Comparison of ENCODE assay signal across 14 mouse cellular contexts in genomic region chr10:62222777-62223176, GRCm38 (mm10). TPM values are rescaled to one million over a fixed set of nuclear protein-coding genes. Genes with fewer than 3 reads are reported as not detected.
A peak's percentile ranks its signal among the peaks of the same experiment; 100 is the strongest.
DNase-seq lines count a peak whose midpoint lies in the region; ATAC-seq and TF ChIP-seq lines count a peak whose summit lies in the region.
"Had no signal": no experiment of that assay in that cellular context is flagged by ENCODE, and none has a peak within 500 bp of the region (broad histone marks: within the 10 kb centered on the region; RNA-seq: fewer than 3 reads in every experiment).

No protein-coding gene starts in this region.

- peaks cover 22% of the 10 kb centered on the region for H3K4me1 ChIP-seq in kidney, embryonic 16.5 days (ENCODE audit: insufficient read depth, low read length)
- peaks cover 20% of the 10 kb centered on the region for H3K4me1 ChIP-seq in lung, adult 2 months (ENCODE audit: control insufficient read depth, insufficient read depth, low read length)
- H3K4me1 ChIP-seq in neural tube, embryonic 15.5 days = no peaks in the 10 kb centered on the region
- H3K4me1 ChIP-seq: heart, embryonic 12.5 days had no signal

- H3K9me3 ChIP-seq in kidney, embryonic 16.5 days (ENCODE audit: low read length) = no peaks in the 10 kb centered on the region
- no peaks in the 10 kb centered on the region for H3K9me3 ChIP-seq in neural tube, embryonic 15.5 days (replicated peaks)
- H3K9me3 ChIP-seq: embryonic facial prominence, embryonic 12.5 days; forebrain, embryonic 12.5 days; heart, embryonic 12.5 days had no signal

- no peak overlapping the region for H3K4me3 ChIP-seq in kidney, embryonic 16.5 days (ENCODE audit: low read length)
- H3K4me3 ChIP-seq in lung, adult 2 months (replicated peaks; ENCODE audit: extremely low read depth, low read depth, low read length) = no peak overlapping the region
- no peak overlapping the region for H3K4me3 ChIP-seq in neural tube, embryonic 15.5 days (replicated peaks)
- H3K4me3 ChIP-seq: embryonic facial prominence, embryonic 12.5 days; forebrain, embryonic 12.5 days; heart, embryonic 12.5 days had no signal

- H3K27me3 ChIP-seq in kidney, embryonic 16.5 days (ENCODE audit: insufficient read depth, low read length) = no peaks in the 10 kb centered on the region
- H3K27me3 ChIP-seq in neural tube, embryonic 15.5 days (replicated peaks) = no peaks in the 10 kb centered on the region
- H3K27me3 ChIP-seq: embryonic facial prominence, embryonic 12.5 days; forebrain, embryonic 12.5 days; heart, embryonic 12.5 days had no signal

- H3K27ac ChIP-seq in kidney, embryonic 16.5 days (ENCODE audit: low read length) = no peak overlapping the region
- no peak overlapping the region for H3K27ac ChIP-seq in neural tube, embryonic 15.5 days (replicated peaks)
- H3K27ac ChIP-seq: embryonic facial prominence, embryonic 12.5 days; forebrain, embryonic 12.5 days had no signal

- no peaks in the 10 kb centered on the region for H3K36me3 ChIP-seq in kidney, embryonic 16.5 days (ENCODE audit: insufficient read depth, low read length)
- no peaks in the 10 kb centered on the region for H3K36me3 ChIP-seq in neural tube, embryonic 15.5 days
- H3K36me3 ChIP-seq: embryonic facial prominence, embryonic 12.5 days; forebrain, embryonic 12.5 days; heart, embryonic 12.5 days had no signal

- H3K9ac ChIP-seq in kidney, embryonic 16.5 days (replicated peaks; ENCODE audit: low read length) = no peak overlapping the region
- no peak overlapping the region for H3K9ac ChIP-seq in neural tube, embryonic 15.5 days (replicated peaks)
- H3K9ac ChIP-seq: embryonic facial prominence, embryonic 12.5 days; forebrain, embryonic 12.5 days; heart, embryonic 12.5 days had no signal

- ATAC-seq in kidney, embryonic 16.5 days (ENCODE audit: low FRiP score, low TSS enrichment) = 0 out of 2 replicates have a peak, but pooled peaks have one; percentile 14
- no peak for ATAC-seq in neural tube, embryonic 15.5 days (ENCODE audit: low FRiP score)

- TF ChIP-seq POLR2A in lung, adult 2 months (IDR thresholded peaks at IDR 0.05; ENCODE audit: borderline replicate concordance, extremely low read depth, low read depth, low read length) = no peak

- no peak for TF ChIP-seq CTCF in lung, adult 2 months (IDR thresholded peaks at IDR 0.05; ENCODE audit: insufficient read depth, low read length)

- no peak for DNase-seq in kidney, adult 9 months
- DNase-seq in lung, adult 2 months = peak; percentile 51
- DNase-seq in skeletal muscle tissue, adult 2 months (ENCODE audit: low read depth, low spot score) = peak; percentile 57
- DNase-seq in thymus, postnatal 0 days (ENCODE audit: low spot score) = no peak
- no peak for DNase-seq in Muller cell, postnatal 12 days (ENCODE audit: inconsistent ontology term)
- DNase-seq: cerebellum, postnatal 14 days; kidney, adult 11 months; right cerebral cortex, adult 18-20 months had no signal

- 70% methylated on average over 17 of the region's 17 CpGs for WGBS in kidney, embryonic 16.5 days
- WGBS in lung, adult 2 months = 61% methylated on average over 17 of the region's 17 CpGs
- 83% methylated on average over 17 of the region's 17 CpGs for WGBS in neural tube, embryonic 15.5 days

- H3K4me2 ChIP-seq in kidney, embryonic 16.5 days (replicated peaks; ENCODE audit: low read depth, low read length) = no peak overlapping the region
- H3K4me2 ChIP-seq in neural tube, embryonic 15.5 days = no peak overlapping the region
- H3K4me2 ChIP-seq: embryonic facial prominence, embryonic 12.5 days; forebrain, embryonic 12.5 days; heart, embryonic 12.5 days; liver, embryonic 11.5 days had no signal

RNA-seq across cellular contexts. Expression of gene Tspan15, which starts 8.3 kb away (rescaled TPM):
- 69.5 and 78.7 TPM in 2 replicates for polyA plus RNA-seq in kidney, embryonic 16.5 days (2015; fragmentation: Nextera tagmentation; extraction: Ambion mirVana)
- polyA plus RNA-seq in lung, adult 2 months (2012; rRNA removed) = 134 and 177 TPM in 2 replicates
- polyA plus RNA-seq in thymus, postnatal 0 days (2015; fragmentation: Nextera tagmentation; extraction: Ambion mirVana) = 3.7 and 4.5 TPM in 2 replicates
- 16.6 and 22.8 TPM in 2 replicates for polyA plus RNA-seq in neural tube, embryonic 15.5 days (2015; fragmentation: Nextera tagmentation; extraction: Ambion mirVana)

RNA-seq across cellular contexts. Expression of gene Tacr2, which starts 29.5 kb away (rescaled TPM):
- 0.15 and 0.22 TPM in 2 replicates for polyA plus RNA-seq in kidney, embryonic 16.5 days (2015; fragmentation: Nextera tagmentation; extraction: Ambion mirVana)
- polyA plus RNA-seq in lung, adult 2 months (2012; rRNA removed) = 0.76 and 0.96 TPM in 2 replicates
- 0.05 and 0.06 TPM in 2 replicates for polyA plus RNA-seq in thymus, postnatal 0 days (2015; fragmentation: Nextera tagmentation; extraction: Ambion mirVana)
- polyA plus RNA-seq in neural tube, embryonic 15.5 days (2015; fragmentation: Nextera tagmentation; extraction: Ambion mirVana) = 0.13 and 0.20 TPM in 2 replicates
- polyA plus RNA-seq: embryonic facial prominence, embryonic 12.5 days; forebrain, embryonic 12.5 days; heart, embryonic 12.5 days; liver, embryonic 11.5 days had no signal

Comparison
In these comparisons a context has a peak if more than half of its experiments do, and no peak if none do; other contexts are left out.
1. DNase-seq: peak in lung, adult 2 months (single experiment) and skeletal muscle tissue, adult 2 months (single experiment); none in kidney, adult 9 months (single experiment), thymus, postnatal 0 days (single experiment) and Muller cell, postnatal 12 days (single experiment).